Mouse (Mus musculus): Measurements from ENCODE around the gene Zfp207.

DNA sequence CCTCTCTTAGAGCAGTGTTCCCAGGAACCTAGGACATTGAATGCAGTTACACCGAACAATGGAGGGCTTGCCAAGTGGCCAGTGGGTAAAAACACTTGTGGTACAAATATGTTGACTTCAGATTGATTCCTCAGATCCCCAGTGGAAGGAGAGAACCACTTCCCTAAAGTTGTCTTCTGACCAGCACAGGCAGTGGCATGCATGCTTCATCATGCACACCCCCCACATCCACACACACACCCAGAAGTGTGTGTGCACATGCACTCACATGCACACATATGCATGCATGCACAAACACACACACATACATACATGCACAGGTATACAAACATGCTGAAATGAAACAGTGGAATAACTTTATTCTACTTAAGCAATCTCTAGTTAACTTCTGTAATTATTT is 36.7 kb downstream of the Zfp207 start:
- TF ChIP-seq CTCF (IDR thresholded peaks at IDR 0.05; ENCODE audit: control insufficient read depth, insufficient read depth, insufficient replicate concordance, low read depth, low read length) (no peak), POLR2A (IDR thresholded peaks at IDR 0.05; ENCODE audit: control insufficient read depth, low read depth, low read length) (no peak)
